Mouse (Mus musculus) heart, postnatal 0 days (tissue): ENCODE results near the gene Gm13199. TPM values are rescaled to one million over a fixed set of nuclear protein-coding genes. Genes with fewer than 3 reads are reported as not detected.

Source experiments
- ATAC-seq: fragments of 200-750 bp; cut with Nextera tagmentation; 2 replicates; pipeline ENCODE4 v1.8.0; 2017; ENCODE audit warnings: low read depth, moderate number of reproducible peaks, moderate library complexity; ENCODE audit not compliant: insufficient read depth
- DNase-seq: peaks from one replicate; pipeline ENCODE4 v3.0.0-alpha.2; 2016; ENCODE audit warnings: low spot score
- H3K27ac ChIP-seq: fragments of 300-500 bp; sonication (generic); 2 replicates; pipeline ENCODE4 v1.5.1; 2014; ENCODE audit warnings: low read depth, mild to moderate bottlenecking
- H3K27me3 ChIP-seq: fragments of 300-500 bp; sonication (generic); 2 replicates; pipeline ENCODE4 v1.6.1; 2014; ENCODE audit warnings: low read length, mixed read lengths; ENCODE audit not compliant: control insufficient read depth, insufficient read depth
- H3K36me3 ChIP-seq: fragments of 300-500 bp; sonication (generic); replicated peaks from 2 replicates; pipeline ENCODE4 v1.6.1; 2014; ENCODE audit warnings: low read length, mixed read lengths; ENCODE audit not compliant: control insufficient read depth, insufficient read depth
- H3K4me1 ChIP-seq: fragments of 300-500 bp; sonication (generic); 2 replicates; pipeline ENCODE4 v1.6.1; 2014; ENCODE audit warnings: antibody characterized with exemption; ENCODE audit not compliant: control insufficient read depth, insufficient read depth
- H3K4me2 ChIP-seq: fragments of 300-500 bp; sonication (generic); 2 replicates; pipeline ENCODE4 v1.6.1; 2014; ENCODE audit warnings: low read depth, mild to moderate bottlenecking, low read length, moderate library complexity
- H3K4me3 ChIP-seq: fragments of 300-500 bp; sonication (generic); 2 replicates; pipeline ENCODE4 v1.5.1; 2014; ENCODE audit warnings: low read depth, low read length
- H3K9ac ChIP-seq: fragments of 300-500 bp; sonication (generic); replicated peaks from 2 replicates; pipeline ENCODE4 v1.6.1; 2014; ENCODE audit warnings: low read depth, low read length, mixed read lengths
- H3K9me3 ChIP-seq: fragments of 300-500 bp; sonication (generic); replicated peaks from 2 replicates; pipeline ENCODE4 v1.6.1; 2016; ENCODE audit warnings: low read length; ENCODE audit not compliant: control insufficient read depth
- CTCF ChIP-seq: IDR thresholded peaks from 2 replicates; pipeline ENCODE4 v1.5.1; 2016; ENCODE audit warnings: antibody characterized with exemption, control low read depth, low read depth
- EP300 ChIP-seq: IDR thresholded peaks from 2 replicates; pipeline ENCODE4 v1.6.1; 2016; ENCODE audit warnings: antibody characterized with exemption, low read depth
- WGBS: fragments of 180-500 bp; shearing (Covaris S2); extraction: QIAGEN DNeasy Blood & Tissue Kit; methylation state at CpG from one replicate; pipeline ENCODE4 v1.1.7; 2014; 5-methylcytosine and 5-hydroxymethylcytosine counted together
- polyA plus RNA-seq: library from polyadenylated mRNA; unstranded; fragments of >200 nt; fragmentation: Nextera tagmentation; extraction: Ambion mirVana; gene quantifications from 2 replicates; pipeline ENCODE4 v1.2.1, GENCODE M21; 2015
- total RNA-seq: library from RNA; depleted of rRNA; stranded (reverse); fragments of >200 nt; gene quantifications from 2 replicates; pipeline ENCODE4 v1.2.3, GENCODE M21; 2014; ENCODE audit warnings: low replicate concordance; rRNA removed

Gene Gm13199
- 7.1 TPM in 1 of 2 replicates, not detected in the other for total RNA-seq
- 0.16 and 0.22 TPM in 2 replicates for polyA plus RNA-seq

- Histone ChIP-seq H3K9ac (no peak within 1 kb of the TSS), H3K4me3 (no peak within 1 kb of the TSS), H3K27me3 (no peaks in the 10 kb centered on the region), H3K4me2 (no peak within 1 kb of the TSS), H3K4me1 (no peaks in the 10 kb centered on the region), H3K36me3 (peaks cover 69% of the 10 kb centered on the region), H3K27ac (no peak within 1 kb of the TSS), H3K9me3 (no peaks in the 10 kb centered on the region)
- no peak for ATAC-seq
- WGBS, result 96% methylated on average over 3 of the region's 3 CpGs
- no peak for TF ChIP-seq CTCF
- no peak for DNase-seq
These were observed at the start of gene Gm13199 for GRCm38 (mm10) chr2:5862834-5863233. TSS of gene Gm13199 (minus strand) at chr2:5862934.

GRCm38 (mm10) chr2:5911282-5911965, 48.7 kb upstream of the Gm13199 start:
- WGBS, result 62% methylated on average over 16 of the region's 16 CpGs
- Histone ChIP-seq H3K36me3 (no peaks in the 10 kb centered on the region; the same call in 1 of the 2 replicates), H3K9ac (no peak overlapping the region), H3K27ac (no peak overlapping the region), H3K4me3 (no peak overlapping the region), H3K4me1 (no peaks in the 10 kb centered on the region), H3K4me2 (no peak overlapping the region), H3K9me3 (no peaks in the 10 kb centered on the region), H3K27me3 (no peaks in the 10 kb centered on the region)
- DNase-seq (no peak), ATAC-seq (no peak)
- TF ChIP-seq CTCF, result no peak

GRCm38 (mm10) chr2:5906625-5907024, 43.9 kb upstream of the Gm13199 start:
- no peak overlapping the region for H3K27ac ChIP-seq
- H3K27me3 ChIP-seq, result no peaks in the 10 kb centered on the region
- TF ChIP-seq CTCF (peak; percentile 55), EP300 (no peak)
- H3K9ac ChIP-seq, result no peak overlapping the region
- H3K36me3 ChIP-seq, result 0 out of 2 replicates have a peak, but pooled peaks cover 8% of the 10 kb centered on the region
- 59% methylated on average over 3 of the region's 3 CpGs for WGBS
- H3K4me2 ChIP-seq, result no peak overlapping the region
- H3K4me3 ChIP-seq, result no peak overlapping the region
- H3K4me1 ChIP-seq, result no peaks in the 10 kb centered on the region; the same call in 1 of the 2 replicates
- H3K9me3 ChIP-seq, result no peaks in the 10 kb centered on the region
- DNase-seq, result no peak
- ATAC-seq, result no peak

- WGBS, result 22% methylated on average over 5 of the region's 5 CpGs
- 0 out of 2 replicates have a peak, but pooled peaks cover 8% of the 10 kb centered on the region for H3K36me3 ChIP-seq
These were observed 43.4 kb upstream of the Gm13199 start for GRCm38 (mm10) chr2:5906092-5906491.

GRCm38 (mm10) chr2:5900145-5900544, 37.4 kb upstream of the Gm13199 start:
- Histone ChIP-seq H3K36me3 (0 out of 2 replicates have a peak, but pooled peaks cover 8% of the 10 kb centered on the region), H3K27me3 (no peaks in the 10 kb centered on the region), H3K9ac (no peak overlapping the region), H3K4me2 (no peak overlapping the region), H3K9me3 (no peaks in the 10 kb centered on the region), H3K4me1 (no peaks in the 10 kb centered on the region), H3K4me3 (no peak overlapping the region), H3K27ac (no peak overlapping the region)
- TF ChIP-seq EP300 (no peak), CTCF (peak; percentile 53)
- ATAC-seq (no peak), DNase-seq (peak; percentile 15)
- 64% methylated on average over 5 of the region's 5 CpGs for WGBS

More at GRCm38 (mm10) chr2:5906092-5906491, 43.4 kb upstream of the Gm13199 start:
- no peak for ATAC-seq
- Histone ChIP-seq H3K9me3 (no peaks in the 10 kb centered on the region), H3K9ac (no peak overlapping the region), H3K4me2 (no peak overlapping the region), H3K27me3 (no peaks in the 10 kb centered on the region), H3K27ac (no peak overlapping the region), H3K4me3 (no peak overlapping the region), H3K4me1 (no peaks in the 10 kb centered on the region; the same call in 1 of the 2 replicates)
- no peak for DNase-seq
- TF ChIP-seq EP300 (no peak), CTCF (no peak)
